Mouse (Mus musculus): Measurements from ENCODE around the gene Sgk2. TPM values are rescaled to one million over a fixed set of nuclear protein-coding genes. Genes with fewer than 3 reads are reported as not detected.

Gene Sgk2
- total RNA-seq, 4 experiments from 2014 or later: not detected

DNA sequence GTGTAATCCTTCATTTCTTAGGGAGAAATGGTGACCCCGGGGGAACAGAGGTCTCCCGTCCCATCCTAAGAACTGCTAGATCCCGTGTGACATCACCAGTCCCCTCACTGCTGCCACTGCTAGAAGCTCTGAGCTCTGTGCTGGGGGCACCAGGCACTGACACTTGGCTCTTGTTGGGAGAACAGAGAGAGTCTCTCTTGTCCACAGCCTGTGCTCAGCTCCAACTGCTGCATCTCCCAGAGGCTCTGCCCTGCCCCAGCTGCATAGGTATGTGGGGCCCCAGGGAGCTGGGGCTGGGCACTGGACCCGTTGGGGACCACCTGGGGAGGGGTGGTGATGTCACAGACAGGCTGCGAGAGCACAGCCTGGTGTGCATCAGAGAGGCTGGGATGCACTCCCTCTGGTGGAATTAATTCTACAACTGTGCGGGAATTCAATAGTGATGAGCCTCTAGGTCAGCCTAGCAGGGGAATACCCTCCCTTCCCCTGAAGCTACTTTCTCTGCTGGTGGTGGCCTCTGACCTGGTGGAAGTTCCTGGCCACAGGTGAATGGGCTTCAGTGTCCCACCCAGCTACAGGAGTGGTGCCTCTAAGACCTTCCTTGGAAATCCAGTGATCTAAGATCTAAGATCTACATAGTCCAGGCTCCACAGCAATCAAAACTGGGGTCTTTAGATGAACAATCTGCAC is 4.4 kb downstream of the Sgk2 start:
- no peak for DNase-seq (ENCODE audit: low spot score in 2 of 2)

DNA sequence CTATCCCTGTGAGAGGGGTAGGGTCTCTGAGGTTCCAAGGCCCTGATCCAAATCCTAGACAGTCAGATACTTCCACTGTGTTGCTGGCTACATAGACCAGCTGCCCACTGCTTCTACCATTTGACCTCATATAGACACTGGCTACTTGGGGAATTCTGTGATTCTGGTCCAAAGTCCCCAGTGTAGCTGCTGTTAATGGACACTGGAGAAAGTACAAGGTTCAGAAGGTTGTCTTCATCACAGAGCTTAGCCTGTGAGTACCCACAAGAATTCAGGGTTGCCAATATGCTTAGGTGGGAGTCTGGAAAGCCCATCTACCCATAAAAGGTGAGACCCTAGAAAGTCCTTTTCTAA is 4.9 kb downstream of the Sgk2 start:
- no peak for DNase-seq (ENCODE audit: low spot score in 2 of 2)

DNA sequence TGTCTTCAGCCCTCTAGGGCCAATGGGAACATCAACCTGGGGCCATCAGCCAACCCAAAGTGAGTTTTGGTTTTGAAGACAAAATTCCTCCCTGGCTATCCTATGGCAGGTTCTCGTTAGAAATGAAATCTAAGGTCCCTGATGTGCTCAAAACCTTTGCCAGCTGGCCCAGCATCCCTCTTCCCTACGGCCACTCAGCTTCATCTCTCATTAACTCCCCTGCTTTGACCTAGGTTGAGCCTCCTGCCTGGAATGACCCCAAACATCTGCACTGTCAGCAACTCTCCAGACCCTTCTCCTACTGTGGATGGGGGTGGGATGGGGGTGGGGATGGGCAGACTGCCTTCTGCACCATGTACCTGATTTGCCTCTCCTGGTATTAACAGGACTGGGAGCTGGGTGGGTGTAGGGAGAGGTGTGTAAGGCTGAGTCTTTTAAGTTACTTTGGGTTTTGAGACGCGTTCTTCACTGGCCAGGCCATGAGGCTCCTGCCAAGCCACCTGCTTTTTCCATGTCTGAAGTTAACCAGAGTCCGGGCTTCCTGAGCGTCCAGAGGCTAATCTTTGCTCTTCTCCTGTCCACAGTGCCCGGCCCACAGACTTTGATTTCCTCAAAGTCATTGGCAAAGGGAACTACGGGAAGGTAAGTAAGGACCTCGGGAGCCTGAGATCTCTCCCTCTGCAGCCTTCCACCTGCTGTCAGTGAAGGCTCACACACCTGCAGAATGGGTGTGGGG is 6.9 kb downstream of the Sgk2 start:
- no peak for DNase-seq (ENCODE audit: low spot score in 2 of 2)

DNA sequence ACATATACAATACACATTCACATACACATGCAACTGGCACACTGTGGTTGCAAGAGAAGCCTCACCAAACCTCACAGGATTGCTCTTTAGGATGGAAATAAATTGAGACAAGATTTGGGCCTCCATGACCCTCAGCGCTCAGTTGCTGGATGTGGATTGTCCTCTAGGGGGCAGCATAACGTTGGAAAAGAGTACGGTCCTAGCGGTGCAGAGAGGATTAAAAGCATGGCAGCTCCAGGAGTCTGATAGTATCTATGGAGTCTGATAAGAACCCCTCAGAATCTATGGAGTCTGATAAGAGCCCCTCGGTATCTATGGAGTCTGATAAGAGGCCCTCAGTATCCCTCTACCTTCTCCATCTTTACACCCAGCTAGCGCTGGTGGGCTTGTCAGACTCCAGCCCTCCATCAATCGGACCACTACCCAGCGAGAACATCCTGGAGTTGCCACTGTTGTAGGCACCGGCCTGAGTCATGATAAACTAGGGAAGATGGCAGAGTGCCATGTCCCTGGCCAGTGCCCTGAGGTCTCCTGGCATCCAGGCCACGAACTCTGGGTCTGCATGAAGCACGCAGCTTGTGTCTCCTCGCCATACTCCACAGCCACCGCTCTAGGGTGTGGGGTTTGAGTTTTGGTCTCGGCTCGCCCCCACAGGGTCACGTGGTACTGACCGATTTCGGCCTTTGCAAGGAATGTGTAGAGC is 11.5 kb downstream of the Sgk2 start:
- peak in 1 of 2 experiments; percentile 30 for DNase-seq (ENCODE audit: low spot score in 2 of 2)

DNA sequence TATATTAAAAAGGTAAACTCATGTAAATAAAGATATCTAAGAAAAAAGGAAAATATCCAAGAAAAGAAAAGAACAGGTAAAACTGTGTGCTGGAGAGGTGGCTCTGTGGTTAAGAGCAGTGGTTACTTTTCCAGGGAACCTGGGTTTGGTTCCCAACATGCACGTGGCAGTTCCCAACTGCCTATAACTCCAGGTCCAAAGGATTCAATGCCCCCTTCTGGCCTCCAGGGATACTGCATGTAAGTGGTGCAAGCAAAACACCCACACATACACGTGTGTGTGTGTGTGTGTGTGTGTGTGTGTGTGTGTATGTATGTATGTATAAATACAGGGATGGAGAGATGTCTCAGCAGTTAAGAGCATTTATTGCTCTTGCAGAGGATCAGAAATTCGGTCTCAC is 12.6 kb downstream of the Sgk2 start:
- no peak for DNase-seq (ENCODE audit: low spot score in 2 of 2)

DNA sequence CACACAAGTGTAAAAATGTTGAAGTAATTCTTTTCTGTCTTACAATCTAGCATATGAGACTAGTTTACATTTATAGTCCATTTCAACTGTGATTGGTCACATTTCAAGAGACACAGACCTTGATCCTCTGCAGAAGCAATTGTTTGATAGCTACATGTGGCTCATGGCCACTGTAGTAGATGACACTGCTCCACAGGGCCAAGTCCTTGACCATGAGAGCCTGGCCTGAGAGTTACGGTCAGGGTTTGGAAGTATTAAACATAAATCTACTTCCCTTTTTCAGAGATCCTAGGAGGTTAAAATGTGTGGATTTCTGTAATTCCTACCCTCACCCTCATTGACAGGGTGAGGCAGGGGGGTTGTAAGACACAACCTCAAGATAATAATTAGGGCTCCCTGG is 13.9 kb downstream of the Sgk2 start:
- no peak for DNase-seq (ENCODE audit: low spot score in 2 of 2)

DNA sequence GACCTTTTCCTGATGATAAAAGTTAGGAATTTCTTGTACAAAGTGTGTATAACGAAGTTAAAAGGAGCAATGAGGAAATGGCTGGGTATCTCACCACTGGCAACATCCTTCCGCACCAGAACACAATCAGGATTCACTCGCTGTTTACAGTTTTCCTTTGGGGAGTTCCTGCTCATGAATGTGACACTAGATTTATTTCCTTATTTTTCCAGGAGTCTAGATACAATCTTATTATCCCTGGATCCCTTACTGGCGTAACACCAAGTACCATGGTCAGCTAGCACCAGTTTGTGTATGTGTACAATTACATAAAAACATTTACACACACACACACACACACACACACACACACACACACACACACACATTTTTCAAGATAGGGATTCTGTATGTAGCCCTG is 20.2 kb downstream of the Sgk2 start:
- no peak for DNase-seq (ENCODE audit: low spot score in 2 of 2)

DNA sequence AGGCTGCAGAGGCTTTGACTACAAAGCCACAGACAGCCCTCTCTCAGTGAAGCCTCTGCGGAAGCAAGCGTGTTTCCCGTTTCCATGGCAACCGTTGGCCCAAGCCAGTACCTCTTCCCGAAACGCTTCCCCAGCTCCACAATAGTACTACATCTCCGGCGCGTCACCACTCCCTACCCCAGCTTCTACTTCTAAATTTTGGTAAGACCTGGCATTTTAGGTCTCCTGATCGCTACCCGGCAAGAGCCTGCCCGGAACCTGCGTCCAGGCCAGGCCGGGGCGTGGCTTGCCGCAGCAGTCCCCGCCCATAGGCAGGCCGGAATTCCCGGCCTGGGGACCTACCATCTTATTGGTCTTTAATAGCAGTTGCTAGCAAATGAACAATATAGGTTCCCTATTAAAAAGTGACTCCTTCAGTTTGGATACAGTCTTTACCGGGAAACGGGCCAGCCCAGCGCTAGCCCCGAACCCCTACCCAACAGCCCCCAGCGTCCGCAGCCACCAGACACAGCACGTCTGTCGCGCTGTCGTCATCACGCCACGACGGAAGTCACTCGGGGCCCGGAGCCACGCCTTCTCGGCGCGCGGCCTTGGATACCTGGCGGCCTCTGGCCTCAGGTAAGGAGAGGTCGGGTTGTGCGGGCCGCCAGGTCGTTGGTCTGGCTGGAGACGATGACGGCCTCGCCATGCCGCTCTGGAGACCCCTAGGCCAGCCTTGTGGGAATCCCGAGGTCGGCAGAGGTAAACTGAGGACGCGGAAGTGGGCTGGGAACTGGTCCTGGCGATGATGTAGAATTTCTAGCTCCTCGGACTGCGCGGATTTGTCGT is 30.0 kb downstream of the Sgk2 start, which contains the start of gene Ift52:
TSS of gene Ift52 (plus strand) at position 439 of the 828 bp plus-strand sequence.
- DNase-seq (ENCODE audit: low spot score in 2 of 2): peak; percentile 66 to 74

DNA sequence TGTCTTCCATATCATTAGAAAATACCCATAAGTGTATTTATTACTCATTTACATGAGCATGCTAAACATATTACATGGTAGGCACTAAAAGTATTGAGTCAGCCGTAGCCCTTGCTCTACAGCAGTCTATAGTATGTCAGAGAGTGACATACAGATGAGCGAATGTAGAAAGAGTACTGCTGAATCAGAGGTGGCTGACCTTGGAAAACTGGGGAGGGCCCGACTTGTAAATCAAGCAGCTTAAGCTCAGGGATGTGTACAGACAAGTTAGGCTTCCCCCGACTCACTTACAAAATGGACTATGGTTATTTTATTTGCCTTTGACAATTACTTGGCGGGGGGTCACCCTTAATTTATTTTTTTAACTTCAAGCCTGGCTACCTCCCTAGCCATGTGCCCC is 44.2 kb downstream of the Sgk2 start:
- no peak for DNase-seq (ENCODE audit: low spot score in 2 of 2)

DNA sequence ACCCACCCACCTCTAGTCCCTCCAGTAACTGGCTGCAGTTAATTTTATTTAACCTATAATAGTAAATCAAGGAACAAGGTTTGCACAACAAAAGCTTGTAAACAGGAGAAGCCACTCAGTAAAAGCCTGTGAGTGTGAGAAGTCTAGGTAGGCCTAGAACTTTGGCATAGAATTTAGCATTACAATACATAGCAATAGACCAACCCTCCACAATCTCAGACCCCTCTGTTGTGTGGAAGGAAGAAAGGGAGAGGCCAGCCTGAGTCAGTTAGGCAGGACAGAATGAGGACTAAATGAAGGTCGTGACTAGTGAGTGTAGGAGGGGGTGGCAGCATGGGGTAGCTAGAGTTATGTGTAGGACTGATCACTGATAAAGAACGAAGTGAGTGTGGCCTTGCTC is 44.6 kb downstream of the Sgk2 start:
- no peak for DNase-seq (ENCODE audit: low spot score in 2 of 2)

DNA sequence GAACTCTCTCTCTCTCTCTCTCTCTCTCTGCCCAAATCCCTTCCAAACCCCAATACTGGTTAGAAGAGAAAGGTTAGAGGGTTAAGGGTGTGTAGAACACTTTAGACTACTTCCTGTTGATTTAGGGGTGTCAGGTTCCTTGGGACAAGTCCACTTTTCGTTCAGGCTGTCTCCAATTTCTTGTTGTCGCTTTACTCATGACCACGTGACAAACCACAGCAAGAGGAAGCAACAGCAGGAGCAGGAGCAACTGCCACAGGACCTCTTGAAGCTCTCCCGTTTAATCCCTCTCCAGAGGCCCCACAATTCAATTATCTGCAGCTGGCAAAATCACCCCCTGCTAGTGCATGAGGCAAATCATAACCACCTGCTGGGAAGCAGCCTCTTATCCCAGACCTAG is 45.5 kb downstream of the Sgk2 start:
- no peak for DNase-seq (ENCODE audit: low spot score in 2 of 2)

DNA sequence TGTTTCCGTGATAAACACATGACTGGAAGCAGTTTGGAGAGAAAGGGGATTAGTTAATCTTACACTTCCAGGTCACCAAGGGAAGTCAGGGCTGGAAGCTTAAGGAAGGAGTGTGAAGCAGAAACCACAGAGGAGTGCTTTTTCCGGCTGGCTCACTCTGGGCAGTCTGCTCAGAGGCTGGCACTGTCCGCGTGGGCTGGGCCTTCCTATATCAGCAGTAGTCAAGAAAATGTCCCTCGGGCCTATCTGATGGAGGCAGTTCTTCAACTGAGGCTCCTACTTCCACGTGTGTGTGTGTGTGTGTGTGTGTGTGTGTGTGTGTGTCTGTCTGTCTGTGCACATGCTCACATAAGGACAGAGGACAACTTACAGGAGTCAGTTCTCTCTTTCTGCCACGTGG is 52.8 kb downstream of the Sgk2 start:
- DNase-seq (ENCODE audit: low spot score in 2 of 2): no peak

DNA sequence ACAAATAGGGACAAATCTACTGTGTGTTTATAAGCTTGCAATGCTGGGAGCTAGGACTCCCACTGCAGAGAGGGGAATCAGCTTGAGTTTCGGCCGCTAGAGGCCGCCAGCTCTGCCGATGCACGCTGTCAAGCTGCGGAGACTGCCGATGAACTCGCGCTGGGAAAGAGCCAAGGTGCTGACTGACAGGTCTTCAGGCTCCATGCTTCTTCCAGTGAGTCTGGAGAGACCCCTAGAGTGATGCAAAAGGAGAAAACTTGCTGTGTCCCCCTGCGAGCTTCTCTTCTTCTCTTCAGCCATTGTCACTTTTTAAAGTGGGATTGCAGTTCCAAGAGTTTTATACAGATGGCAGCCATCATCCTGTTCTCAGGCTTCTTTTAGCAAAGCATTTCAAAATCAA is 61.0 kb downstream of the Sgk2 start:
- DNase-seq (ENCODE audit: low spot score in 2 of 2): peak; percentile 29 to 50

DNA sequence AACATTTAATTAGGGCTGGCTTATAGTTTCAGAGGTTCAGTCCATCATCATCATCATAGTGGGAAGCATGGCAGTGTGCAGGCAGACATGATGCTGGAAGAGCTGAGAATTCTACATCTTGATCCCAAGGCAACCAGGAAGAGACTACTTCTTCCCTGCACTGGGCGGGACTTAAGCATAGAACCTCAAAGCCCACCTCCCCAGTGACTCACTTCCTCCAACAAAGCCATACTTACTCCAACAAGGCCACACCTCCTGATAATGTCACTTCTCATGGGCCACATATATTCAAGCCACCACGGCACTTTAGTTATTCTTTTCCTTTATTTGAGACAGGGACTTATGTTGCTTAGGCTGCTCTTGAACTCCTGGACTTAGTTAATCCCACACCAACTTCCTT is 62.0 kb downstream of the Sgk2 start:
- no peak for DNase-seq (ENCODE audit: low spot score in 2 of 2)

DNA sequence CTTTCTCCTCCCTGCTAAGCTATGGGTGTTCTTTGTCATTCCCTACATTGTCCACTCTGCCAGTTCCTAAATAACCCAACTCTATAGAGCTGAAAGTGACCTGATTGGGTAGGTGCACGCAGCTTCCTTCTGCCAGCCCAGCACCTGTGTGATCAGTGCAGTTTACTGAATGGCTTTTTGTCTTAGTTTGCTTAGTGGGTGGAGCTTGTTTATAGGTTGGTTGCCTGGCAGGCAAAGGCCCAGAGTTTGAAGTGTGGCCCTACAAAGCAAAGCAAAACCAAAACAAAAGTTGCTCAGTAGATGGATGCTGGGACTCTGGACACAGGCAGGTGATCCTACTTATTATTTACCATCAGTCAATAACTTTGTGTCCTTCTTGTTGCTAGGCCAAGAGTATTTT is 64.6 kb downstream of the Sgk2 start:
- no peak for DNase-seq (ENCODE audit: low spot score in 2 of 2)

DNA sequence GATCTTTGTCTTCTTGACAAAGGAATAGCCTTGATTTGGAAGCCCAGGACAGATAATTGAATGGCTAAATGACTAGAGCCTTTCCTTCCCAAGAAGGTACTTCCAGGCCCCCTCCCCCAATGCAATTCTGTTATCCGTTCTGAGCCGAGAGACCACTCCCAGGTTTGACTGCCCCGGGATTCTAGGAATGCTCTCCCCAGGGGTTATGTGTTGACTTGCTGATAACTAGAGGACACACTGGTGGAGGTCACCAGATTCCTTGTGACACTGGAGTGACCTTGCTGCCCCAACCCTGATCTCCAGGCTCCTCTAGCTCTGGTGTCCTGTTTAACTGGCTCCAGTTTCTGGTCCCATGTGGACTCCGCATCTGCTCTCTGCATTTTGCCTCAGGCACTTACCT is 65.0 kb downstream of the Sgk2 start:
- no peak for DNase-seq (ENCODE audit: low spot score in 2 of 2)

DNA sequence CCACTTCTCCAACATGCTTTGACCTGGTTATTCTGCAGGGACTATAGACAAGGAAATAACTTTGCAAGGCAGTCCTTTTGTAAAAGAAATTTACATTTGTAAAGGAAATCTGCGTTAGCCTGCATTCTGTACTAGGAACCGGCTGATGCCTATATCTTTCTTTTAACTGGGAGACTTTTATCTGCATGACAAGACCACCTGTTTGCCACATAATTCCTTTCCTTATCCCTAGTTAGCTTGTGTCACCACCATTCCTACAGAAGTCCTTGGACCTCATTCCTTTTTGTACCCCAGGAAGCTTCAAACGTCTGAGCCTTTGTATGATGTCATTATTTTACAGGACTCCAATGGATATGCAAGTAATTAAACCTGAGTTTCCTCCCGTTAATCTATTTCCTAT is 65.7 kb downstream of the Sgk2 start:
- DNase-seq (ENCODE audit: low spot score in 2 of 2): no peak

DNA sequence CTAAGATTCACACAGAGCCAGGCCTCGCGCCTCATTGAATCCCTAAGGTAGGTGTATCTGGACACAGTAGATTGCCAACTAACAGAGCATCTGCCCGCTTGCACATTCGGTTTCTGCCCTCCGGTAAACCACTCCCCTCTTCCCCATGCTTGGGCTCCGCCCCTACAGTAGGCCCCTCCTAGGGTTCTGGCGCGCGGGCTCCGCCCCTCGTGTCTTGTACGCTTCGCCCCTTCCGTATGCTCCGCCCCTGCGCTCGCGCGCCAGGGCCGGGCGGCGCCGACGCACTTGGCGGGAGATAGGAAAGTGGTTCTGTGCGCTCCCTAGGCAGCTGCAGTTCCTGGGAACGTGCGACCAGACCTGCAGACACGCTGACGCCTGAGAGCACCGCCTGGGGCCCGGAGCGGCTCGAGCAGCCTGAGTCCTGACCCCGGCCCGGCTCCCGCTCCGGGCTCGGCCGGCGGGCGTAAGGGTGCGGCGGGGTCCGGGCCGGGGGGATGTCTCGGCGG is 67.3 kb downstream of the Sgk2 start, which contains the start of gene Mybl2:
TSS of gene Mybl2 (plus strand) at position 353 of the 506 bp plus-strand sequence.
- DNase-seq (ENCODE audit: low spot score in 2 of 2): peak; percentile 81 to 86

DNA sequence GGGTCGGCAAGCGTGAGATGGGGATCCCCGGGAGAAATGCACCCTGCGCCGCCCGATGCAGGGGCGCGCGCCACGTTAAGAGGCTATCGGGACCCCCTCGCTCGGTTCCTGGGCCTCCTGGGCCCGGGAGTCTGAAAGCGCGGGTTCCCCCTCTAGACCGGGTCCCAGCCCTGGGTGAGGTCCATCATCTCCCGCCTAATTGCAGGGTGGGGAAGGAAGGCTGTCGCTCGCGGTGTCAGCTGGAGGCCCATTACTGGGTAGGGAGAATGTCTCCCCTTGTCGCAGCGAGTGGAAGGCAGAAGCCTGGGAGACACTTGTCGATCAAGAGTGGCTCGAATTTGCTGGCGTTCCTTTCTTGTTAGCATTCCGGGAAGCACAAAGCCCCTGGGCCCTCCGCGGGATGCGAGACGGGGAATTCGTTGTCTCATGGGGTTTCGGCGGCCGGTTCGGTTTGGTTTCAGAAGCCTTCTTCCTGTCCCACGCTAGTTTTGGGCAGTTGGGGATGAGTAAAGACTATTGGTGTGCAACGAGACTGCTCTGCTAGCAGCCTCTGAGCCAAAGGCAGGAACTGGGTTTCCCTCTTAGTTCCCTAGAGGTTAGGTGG is 67.9 kb downstream of the Sgk2 start:
- DNase-seq (ENCODE audit: low spot score in 2 of 2): no peak

DNA sequence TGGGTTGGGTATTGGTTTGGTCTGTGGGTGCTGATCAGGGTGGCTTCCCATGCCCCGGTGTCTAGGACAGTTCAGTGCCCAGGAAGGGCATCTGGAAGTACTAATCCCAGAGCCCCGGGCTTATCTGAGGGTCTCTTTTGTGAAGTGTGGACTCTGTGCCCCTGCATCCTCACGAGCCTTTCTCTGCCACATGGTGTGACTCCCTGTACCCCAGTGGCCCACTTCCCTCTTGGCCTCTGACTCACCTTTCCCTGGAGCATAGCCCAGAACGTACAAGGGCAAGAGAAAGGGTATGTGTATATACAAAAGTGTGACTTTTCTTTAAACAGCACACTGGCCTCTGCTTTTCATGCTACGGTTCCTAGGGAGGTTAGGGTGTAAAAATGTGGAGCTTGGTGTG is 68.6 kb downstream of the Sgk2 start:
- DNase-seq (ENCODE audit: low spot score in 2 of 2): no peak

DNA sequence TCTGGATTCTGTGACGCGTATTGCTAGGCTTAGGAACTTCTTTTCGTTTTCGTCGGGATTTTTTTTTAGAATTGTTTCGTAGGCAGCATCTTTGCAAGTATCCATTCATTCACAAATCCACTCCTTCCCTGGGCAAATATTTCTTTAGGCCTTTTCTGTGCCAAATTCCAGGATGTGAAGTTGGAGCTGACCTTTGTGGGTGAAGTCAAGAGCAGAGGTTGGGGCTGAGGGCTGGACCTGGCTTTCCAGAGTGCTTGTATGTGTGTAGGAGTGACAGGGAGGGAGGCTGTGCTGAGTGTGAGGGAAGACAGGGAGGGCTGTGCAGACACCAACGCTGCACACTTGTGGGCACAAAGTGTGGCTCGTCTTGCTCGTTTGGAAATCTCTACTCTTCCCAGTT is 69.5 kb downstream of the Sgk2 start:
- DNase-seq (ENCODE audit: low spot score in 2 of 2): no peak

Data from gastrocnemius, adult 8-10 months (tissue).